Mouse (Mus musculus) neural tube, embryonic 11.5 days (tissue): Measurements from ENCODE around the gene Apoa5. TPM values are rescaled to one million over a fixed set of nuclear protein-coding genes. Genes with fewer than 3 reads are reported as not detected.

ENCODE experiments used
- ATAC-seq: fragments of 200-750 bp; cut with Nextera tagmentation; 2 replicates; pipeline ENCODE4 v1.8.0; 2017; ENCODE audit warnings: moderate number of reproducible peaks, mild to moderate bottlenecking, moderate TSS enrichment, moderate library complexity; ENCODE audit not compliant: insufficient read depth, low FRiP score, low TSS enrichment
- DNase-seq: peaks from one replicate; pipeline ENCODE4 v3.0.0-alpha.2; 2015; ENCODE audit warnings: low spot score
- H3K27ac ChIP-seq: fragments of 300-500 bp; sonication (generic); 2 replicates; pipeline ENCODE4 v1.5.1; 2014; ENCODE audit warnings: low read depth, mild to moderate bottlenecking, low read length
- H3K27me3 ChIP-seq: fragments of 300-500 bp; sonication (generic); 2 replicates; pipeline ENCODE4 v1.6.1; 2014; ENCODE audit warnings: mild to moderate bottlenecking, low read length, mixed read lengths; ENCODE audit not compliant: control insufficient read depth, insufficient read depth
- H3K36me3 ChIP-seq: fragments of 300-500 bp; sonication (generic); 2 replicates; pipeline ENCODE4 v1.6.1; 2014; ENCODE audit warnings: mild to moderate bottlenecking, low read length, moderate library complexity, mixed read lengths; ENCODE audit not compliant: control insufficient read depth, insufficient read depth
- H3K4me1 ChIP-seq: fragments of 300-500 bp; sonication (generic); 2 replicates; pipeline ENCODE4 v1.6.1; 2014; ENCODE audit warnings: low read length, mixed read lengths; ENCODE audit not compliant: control insufficient read depth, insufficient read depth
- H3K4me2 ChIP-seq: fragments of 300-500 bp; sonication (generic); 2 replicates; pipeline ENCODE4 v1.6.1; 2014; ENCODE audit warnings: low read depth, mild to moderate bottlenecking, moderate library complexity
- H3K4me3 ChIP-seq: fragments of 300-500 bp; sonication (generic); 2 replicates; pipeline ENCODE4 v1.5.1; 2014; ENCODE audit warnings: low read depth, low read length
- H3K9ac ChIP-seq: fragments of 300-500 bp; sonication (generic); 2 replicates; pipeline ENCODE4 v1.6.1; 2014; ENCODE audit warnings: mild to moderate bottlenecking, low read length
- H3K9me3 ChIP-seq: fragments of 300-500 bp; sonication (generic); 2 replicates; pipeline ENCODE4 v1.6.1; 2016; ENCODE audit warnings: low read length; ENCODE audit not compliant: control insufficient read depth
- WGBS: fragments of 180-500 bp; shearing (Covaris S2); extraction: QIAGEN DNeasy Blood & Tissue Kit; methylation state at CpG from one replicate; pipeline ENCODE4 v1.1.7; 2014; 5-methylcytosine and 5-hydroxymethylcytosine counted together
- polyA plus RNA-seq: library from polyadenylated mRNA; unstranded; fragments of >200 nt; fragmentation: Nextera tagmentation; extraction: Ambion mirVana; gene quantifications from 2 replicates; pipeline ENCODE4 v1.2.1, GENCODE M21; 2014

Gene Apoa5
- polyA plus RNA-seq, 1 experiment from 2014 or later = not detected

DNA sequence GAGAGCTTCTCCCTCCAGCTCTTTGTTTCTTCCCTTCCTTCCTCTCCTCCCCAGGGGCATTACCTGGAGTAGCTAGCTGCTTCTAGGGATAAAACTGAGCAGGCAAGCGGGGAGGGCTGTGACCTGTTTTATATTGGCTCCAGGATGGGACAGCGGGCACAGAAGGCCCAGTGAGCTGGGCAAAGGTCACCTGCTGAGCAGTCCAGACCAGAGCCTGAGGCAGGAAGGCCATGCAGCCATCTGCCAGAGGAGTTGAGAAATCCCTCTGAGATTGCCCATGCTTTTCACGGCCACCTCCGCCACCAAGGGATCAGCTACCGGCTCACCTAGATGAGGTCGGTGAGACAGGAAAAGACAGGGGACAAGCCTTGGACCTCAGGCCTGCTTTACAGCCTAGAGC, 33.2 kb upstream of the Apoa5 start:
- Histone ChIP-seq H3K36me3 (no peaks in the 10 kb centered on the region), H3K9ac (no peak overlapping the region), H3K27ac (no peak overlapping the region), H3K4me1 (no peaks in the 10 kb centered on the region), H3K9me3 (no peaks in the 10 kb centered on the region), H3K4me3 (no peak overlapping the region), H3K4me2 (no peak overlapping the region), H3K27me3 (no peaks in the 10 kb centered on the region)
- DNase-seq (no peak), ATAC-seq (no peak)
- 89% methylated on average over 6 of the region's 6 CpGs for WGBS

DNA sequence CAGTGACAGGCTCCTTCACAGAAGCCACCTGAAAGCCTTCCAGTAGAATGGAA, 33.0 kb upstream of the Apoa5 start, which contains the start of gene Apoc3:
Apoc3 (minus strand) TSS at position 41 of the 53 bp plus-strand sequence.
- Histone ChIP-seq H3K27ac (no peak within 1 kb of the TSS), H3K27me3 (no peaks in the 10 kb centered on the region), H3K4me3 (no peak within 1 kb of the TSS), H3K9me3 (no peaks in the 10 kb centered on the region), H3K4me2 (no peak within 1 kb of the TSS), H3K4me1 (no peaks in the 10 kb centered on the region), H3K36me3 (no peaks in the 10 kb centered on the region), H3K9ac (no peak within 1 kb of the TSS)
- DNase-seq (no peak), ATAC-seq (no peak)

DNA sequence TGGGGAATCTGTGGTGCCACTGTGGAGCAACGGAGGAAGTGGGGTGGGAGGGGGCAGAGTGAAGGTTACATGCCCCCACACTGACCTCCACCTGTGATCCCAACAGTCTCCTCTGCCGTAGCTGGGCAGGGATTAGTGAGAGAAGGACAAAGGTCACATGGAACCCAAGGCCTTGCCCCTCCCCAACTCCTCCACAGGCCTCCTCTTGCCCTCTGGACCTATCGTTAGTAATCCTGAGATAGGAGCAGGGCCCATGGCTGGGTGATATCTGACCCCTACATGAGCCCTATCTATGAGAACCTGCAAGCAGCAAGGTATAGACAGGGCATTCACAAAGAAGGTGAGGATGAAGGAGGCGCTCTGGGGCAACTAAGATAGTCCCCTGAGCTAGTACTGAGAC, 32.8 kb upstream of the Apoa5 start:
- Histone ChIP-seq H3K9me3 (no peaks in the 10 kb centered on the region), H3K4me2 (no peak overlapping the region), H3K4me3 (no peak overlapping the region), H3K27ac (no peak overlapping the region), H3K36me3 (no peaks in the 10 kb centered on the region), H3K27me3 (no peaks in the 10 kb centered on the region), H3K4me1 (no peaks in the 10 kb centered on the region), H3K9ac (no peak overlapping the region)
- DNase-seq = no peak
- ATAC-seq = no peak
- WGBS = 65% methylated on average over 4 of the region's 4 CpGs

DNA sequence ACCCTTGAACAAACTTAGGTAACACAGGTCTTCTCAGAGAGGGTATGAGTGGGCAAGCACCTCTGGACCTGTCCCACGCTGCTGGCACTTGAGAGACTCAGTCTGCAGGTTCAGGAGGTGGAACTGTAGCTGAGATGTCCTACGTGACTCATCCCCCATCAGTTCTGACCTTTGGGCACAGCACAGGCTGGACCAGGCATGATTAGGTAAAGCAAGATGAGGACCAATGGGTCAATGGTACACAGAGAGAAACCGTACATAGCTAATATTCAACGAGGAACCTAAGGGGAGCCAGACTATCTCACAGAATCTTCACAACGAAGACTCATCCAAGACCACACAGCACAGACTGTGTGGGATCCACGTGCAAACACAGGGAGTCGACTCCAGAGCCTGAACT, 29.6 kb upstream of the Apoa5 start:
- ATAC-seq (no peak), DNase-seq (no peak)
- Histone ChIP-seq H3K9ac (no peak overlapping the region), H3K27ac (no peak overlapping the region), H3K4me2 (no peak overlapping the region), H3K4me3 (no peak overlapping the region), H3K9me3 (no peaks in the 10 kb centered on the region), H3K27me3 (no peaks in the 10 kb centered on the region), H3K36me3 (no peaks in the 10 kb centered on the region), H3K4me1 (no peaks in the 10 kb centered on the region)
- 91% methylated on average over 7 of the region's 7 CpGs for WGBS

DNA sequence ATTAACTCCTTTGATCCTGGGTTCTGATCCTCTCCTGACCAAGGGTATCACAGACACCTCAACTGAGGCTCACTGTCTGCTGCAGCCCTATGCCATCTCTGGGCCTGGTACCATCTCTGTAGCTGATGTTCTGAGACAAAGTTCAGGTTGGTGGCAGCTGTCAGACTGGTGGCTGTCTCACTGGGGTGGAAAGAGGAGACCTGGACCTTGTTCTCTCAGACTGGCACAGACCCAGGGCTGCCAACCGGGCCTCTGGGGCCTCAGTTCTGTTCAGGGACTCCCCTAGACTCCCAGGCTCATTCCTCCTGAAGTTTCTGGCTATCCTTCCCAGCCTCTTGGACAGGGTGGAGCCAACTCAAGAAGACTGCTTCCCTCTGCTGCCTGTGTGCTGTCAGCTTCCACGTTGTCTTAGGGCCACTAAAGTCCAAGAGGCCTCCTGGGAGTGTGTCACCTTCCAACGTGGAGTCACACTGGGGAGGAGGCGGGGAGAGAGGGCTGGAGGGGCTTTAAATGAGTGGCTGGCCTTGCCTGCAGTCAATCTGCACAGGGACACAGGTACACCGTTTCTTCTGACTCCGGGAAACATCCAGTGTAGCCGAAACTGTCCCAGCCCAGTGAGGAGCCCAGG, 27.8 kb upstream of the Apoa5 start, which contains the start of gene Apoa4:
Apoa4 (plus strand) TSS at position 171 of the 628 bp plus-strand sequence.
- no peak within 1 kb of the TSS for H3K4me2 ChIP-seq
- H3K36me3 ChIP-seq = no peaks in the 10 kb centered on the region
- H3K9me3 ChIP-seq = no peaks in the 10 kb centered on the region
- no peaks in the 10 kb centered on the region for H3K27me3 ChIP-seq
- ATAC-seq = no peak
- H3K4me3 ChIP-seq = no peak within 1 kb of the TSS
- H3K27ac ChIP-seq = no peak within 1 kb of the TSS
- no peaks in the 10 kb centered on the region for H3K4me1 ChIP-seq
- H3K9ac ChIP-seq = no peak within 1 kb of the TSS
- DNase-seq = no peak
- 71% methylated on average over 7 of the region's 7 CpGs for WGBS

DNA sequence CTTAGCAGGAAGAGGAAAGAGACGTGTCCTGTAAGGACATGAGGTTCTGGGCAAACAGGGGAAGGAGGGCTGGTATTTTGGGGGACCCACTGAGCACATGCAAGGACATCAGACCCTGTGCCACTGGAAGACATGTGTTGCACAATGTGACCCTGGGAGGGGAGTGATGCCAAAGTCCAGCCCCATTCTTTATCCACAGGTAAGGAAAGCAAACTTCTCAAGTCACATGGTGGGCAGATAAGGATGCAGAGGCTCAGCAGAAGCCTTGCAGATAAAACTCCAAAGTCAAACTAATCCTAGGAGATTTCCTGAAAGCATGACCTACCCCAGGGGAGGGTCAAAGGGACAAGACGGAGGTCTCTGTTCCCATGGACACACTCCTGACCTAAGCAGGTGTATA, 26.6 kb upstream of the Apoa5 start:
- no peak overlapping the region for H3K4me3 ChIP-seq
- DNase-seq (no peak), ATAC-seq (no peak)
- no peak overlapping the region for H3K4me2 ChIP-seq
- H3K36me3 ChIP-seq = no peaks in the 10 kb centered on the region
- H3K27me3 ChIP-seq = no peaks in the 10 kb centered on the region
- H3K27ac ChIP-seq = no peak overlapping the region
- H3K9ac ChIP-seq = no peak overlapping the region
- WGBS = 82% methylated on average over 2 of the region's 2 CpGs
- no peaks in the 10 kb centered on the region for H3K9me3 ChIP-seq
- H3K4me1 ChIP-seq = no peaks in the 10 kb centered on the region

DNA sequence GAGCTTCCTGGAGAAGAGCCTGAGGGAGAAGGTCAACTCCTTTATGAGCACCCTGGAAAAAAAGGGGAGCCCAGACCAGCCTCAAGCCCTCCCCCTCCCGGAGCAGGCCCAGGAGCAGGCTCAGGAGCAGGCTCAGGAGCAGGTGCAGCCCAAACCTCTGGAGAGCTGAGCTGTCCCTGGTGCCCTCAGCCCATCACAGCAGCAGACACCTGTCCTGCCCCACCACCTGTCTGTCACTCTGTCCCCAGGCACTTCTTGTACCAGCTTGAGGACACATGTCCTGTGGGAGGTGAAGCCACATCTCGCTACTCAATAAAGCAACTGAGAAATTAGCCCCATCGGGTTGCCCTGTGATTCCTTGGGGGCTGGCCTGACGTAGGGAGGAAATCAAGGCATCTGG, 25.3 kb upstream of the Apoa5 start:
- 72% methylated on average over 4 of the region's 4 CpGs for WGBS
- Histone ChIP-seq H3K27ac (no peak overlapping the region), H3K4me2 (no peak overlapping the region), H3K9me3 (no peaks in the 10 kb centered on the region), H3K36me3 (no peaks in the 10 kb centered on the region), H3K4me3 (no peak overlapping the region), H3K4me1 (no peaks in the 10 kb centered on the region), H3K27me3 (no peaks in the 10 kb centered on the region), H3K9ac (no peak overlapping the region)
- DNase-seq (no peak), ATAC-seq (no peak)

DNA sequence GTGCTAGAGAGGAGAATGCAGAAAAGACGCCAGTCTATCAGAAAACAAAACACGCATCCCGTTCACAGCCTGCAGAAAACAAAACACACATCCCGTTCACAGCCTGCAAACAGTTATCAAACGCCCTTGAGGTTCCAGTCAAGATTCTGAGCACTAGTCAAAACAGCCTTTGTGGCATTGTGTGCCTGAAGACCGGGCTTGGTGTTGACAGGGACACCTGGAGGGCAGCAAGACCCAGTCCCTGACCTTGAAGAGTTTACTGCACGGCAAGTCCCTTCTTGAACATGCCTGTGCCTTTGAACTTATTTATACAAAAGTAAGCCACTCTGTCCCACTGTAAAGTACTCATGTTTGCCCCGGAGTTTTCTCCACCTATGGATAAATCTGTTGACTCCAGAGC, 24.8 kb upstream of the Apoa5 start:
- Histone ChIP-seq H3K36me3 (no peaks in the 10 kb centered on the region), H3K27ac (no peak overlapping the region), H3K4me2 (no peak overlapping the region), H3K9ac (no peak overlapping the region), H3K4me1 (no peaks in the 10 kb centered on the region), H3K9me3 (no peaks in the 10 kb centered on the region), H3K4me3 (no peak overlapping the region), H3K27me3 (no peaks in the 10 kb centered on the region)
- 64% methylated on average over 8 of the region's 8 CpGs for WGBS
- DNase-seq = no peak
- ATAC-seq = no peak

DNA sequence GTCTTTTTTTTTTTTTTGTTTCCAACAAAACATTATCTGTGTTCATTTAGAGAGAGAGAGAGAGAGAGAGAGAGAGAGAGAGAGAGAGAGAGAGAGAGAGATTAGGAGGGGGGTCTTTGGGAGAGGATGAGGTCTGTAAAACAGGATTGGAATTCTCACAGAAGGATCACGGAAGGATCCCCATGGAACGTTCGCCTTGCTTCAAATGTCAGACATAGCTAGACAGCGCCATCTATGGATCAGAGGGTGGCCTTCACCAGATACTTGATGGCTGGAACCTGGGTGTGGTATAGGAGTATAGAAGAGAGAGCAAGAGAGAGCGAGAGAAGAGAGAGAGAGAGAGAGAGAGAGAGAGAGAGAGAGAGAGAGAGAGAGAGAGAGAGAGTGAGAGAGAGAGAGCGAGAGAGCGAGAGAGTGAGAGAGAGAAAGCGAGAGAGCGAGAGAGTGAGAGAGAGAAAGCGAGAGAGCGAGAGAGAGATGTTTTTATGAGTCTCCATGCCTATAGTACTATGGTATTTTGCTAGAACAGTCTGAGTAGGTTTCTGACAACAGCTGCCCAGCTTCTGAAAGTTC, 21.6 kb upstream of the Apoa5 start:
- no peaks in the 10 kb centered on the region for H3K27me3 ChIP-seq
- no peaks in the 10 kb centered on the region for H3K4me1 ChIP-seq
- no peak overlapping the region for H3K4me3 ChIP-seq
- H3K9ac ChIP-seq = no peak overlapping the region
- peak; percentile 81 for DNase-seq
- no peak overlapping the region for H3K27ac ChIP-seq
- 29% methylated on average over 11 of the region's 11 CpGs for WGBS
- ATAC-seq = no peak
- no peak overlapping the region for H3K4me2 ChIP-seq
- H3K36me3 ChIP-seq = no peaks in the 10 kb centered on the region
- no peaks in the 10 kb centered on the region for H3K9me3 ChIP-seq
